Mouse (Mus musculus) right cerebral cortex, postnatal 4 days (tissue): Measurements from ENCODE around the gene Rcan2.
A peak's percentile ranks its signal among the peaks of the same experiment; 100 is the strongest.
"Not testable (repeated sequence)": the region's sequence is repeated elsewhere in the genome, so short reads cannot be mapped to it uniquely, and the experiment has no call there.

Source experiments
- DNase-seq: peaks from one replicate; pipeline ENCODE4 v3.0.0-alpha.2; 2022

The Rcan2 gene

DNA sequence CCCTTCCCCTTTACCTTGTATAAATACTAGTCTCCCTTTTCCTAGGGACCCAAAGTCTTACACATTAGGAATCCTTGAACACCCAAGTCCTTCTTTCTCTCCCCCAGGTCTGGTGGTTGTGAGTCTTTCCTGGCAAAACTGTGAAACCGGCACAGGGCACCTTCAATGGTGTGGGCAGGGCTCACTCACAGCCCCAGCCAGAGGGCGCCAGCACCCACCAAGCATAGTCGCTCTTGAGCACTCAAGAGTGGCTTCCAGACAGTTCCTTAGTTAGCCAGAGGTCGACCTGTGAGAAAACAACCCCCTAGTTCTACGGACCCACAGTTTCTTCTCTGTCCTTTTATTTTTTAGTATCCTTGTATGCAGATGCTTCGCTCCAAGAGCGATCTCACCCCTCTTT, at the start of gene Rcan2:
TSS of gene Rcan2 (plus strand) at position 275 of the 400 bp plus-strand sequence.
- DNase-seq = peak; percentile 63

DNA sequence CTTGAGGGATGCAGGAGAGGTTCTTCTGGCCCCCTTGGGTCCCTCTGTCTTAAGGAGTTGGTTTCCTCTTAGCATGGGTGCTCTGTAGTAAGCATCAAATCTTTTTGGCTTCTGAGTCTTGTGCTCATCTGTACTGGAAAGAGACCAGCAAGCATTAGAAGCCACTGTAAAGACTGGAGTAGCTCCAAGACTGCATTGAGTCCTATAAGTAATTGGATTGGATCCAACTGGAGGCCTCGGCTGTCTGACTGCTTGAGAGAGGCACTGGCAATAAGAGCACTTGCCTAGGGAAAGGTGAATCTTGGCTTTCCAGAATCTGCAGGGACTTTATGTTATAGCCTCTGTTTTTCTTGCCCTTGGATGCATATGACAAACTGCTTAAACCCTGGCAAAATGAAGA, 48.3 kb upstream of the Rcan2 start:
- no peak for DNase-seq

DNA sequence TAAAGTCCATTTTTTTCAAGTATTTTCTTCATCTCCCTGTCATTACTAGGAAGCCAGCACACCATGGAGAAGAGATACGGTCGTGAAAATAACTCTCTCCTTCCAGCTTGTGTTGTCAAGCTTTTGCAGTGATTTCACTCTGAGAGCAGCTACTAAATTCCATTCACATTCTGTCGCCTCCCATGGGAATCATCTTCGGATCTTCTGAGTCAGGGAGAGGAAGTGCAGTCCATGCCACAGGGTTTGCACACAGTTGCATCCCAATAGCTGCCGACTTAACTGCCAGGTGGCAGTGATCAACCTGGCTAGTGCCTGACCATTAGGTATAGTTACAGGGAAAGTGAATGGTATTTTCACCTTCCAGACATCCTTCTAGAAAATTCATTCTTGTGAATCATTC, 46.5 kb upstream of the Rcan2 start:
- DNase-seq = no peak

DNA sequence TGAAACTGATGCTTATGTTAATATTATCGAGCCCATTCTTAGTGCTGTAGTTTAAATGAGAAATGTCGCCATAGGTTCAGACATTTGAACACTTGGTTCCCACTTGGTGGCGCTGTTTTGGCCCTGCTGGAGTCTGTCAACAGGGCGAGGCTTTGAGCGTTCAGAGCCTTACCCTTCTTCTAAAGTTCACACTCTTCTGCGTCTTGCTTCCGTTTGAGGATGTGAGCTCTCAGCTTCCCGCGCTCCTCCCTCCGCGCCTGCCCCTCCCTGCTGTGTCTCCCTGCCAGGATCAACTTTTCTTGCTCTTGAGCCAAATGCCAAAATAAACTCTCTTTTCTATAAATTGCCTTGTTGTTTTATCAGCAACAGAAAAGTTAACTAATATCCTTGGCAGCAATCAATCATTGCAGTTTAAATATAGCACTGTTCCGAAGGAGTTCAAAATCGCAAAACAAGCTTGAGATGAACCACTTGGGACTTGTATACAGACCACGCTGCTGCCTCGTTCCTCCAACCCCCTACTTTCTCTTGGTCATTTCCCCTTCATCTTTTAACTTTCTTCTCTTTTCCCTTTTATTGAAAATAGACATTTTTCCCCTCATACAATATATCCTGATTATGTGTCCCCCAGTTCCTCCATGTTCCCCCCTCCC, 42.4 kb upstream of the Rcan2 start:
- DNase-seq = no peak

DNA sequence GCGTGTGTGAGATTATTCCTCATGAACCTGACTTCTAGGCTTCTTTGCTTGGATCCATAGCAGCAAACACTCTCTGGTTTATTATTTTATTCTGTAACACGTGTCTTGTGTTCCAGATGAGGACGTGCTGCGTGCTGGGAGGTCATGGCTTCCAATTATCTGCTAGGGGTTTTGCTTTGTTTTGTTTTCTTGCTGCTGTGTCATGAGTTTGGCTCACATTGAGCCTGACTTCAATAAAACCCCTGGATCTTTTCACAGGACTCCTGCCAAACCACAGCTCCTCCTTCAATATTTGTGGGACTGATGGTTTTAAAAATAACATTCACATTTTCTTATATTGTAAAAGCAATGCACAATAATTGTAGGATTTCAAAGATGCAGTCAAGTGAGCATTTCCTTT, 16.6 kb upstream of the Rcan2 start:
- no peak for DNase-seq

DNA sequence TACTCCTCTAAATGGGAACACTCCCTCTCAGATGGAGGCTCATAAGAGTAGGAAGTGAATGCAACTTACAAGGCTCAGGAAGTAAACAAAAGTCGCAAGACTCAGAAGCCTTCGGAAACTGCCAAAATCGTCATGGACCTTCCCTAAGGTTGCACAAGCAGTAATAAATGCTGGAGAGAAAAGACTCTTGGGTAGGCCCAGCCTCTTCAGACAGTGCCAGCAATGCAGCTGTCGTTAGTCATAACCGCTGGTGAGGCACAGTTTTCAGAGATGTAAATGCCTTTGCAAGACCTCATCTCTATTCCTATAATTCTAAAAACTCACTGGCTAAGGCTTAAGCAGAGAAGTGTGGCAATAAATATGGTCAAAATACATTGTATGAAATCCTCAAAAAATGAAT, 12.9 kb upstream of the Rcan2 start:
- no peak for DNase-seq

DNA sequence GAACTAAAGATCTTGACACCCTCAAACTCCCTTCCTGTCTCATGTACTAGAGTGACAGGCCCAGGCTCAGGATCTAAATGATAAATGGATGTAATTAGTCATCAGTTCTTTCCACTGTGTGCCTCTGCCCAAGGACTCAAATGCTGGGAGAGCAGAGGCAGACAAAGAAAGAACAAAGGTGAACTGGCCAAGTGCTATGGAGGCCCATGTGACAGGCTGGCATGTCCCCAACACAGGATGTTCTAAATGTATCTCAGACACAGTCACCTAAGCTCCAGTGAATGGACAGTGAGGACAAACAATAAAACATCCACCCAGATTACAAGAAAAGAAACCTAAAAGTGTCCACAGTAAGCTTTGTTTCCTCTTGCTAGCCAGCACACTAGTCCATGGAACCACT, 11.8 kb upstream of the Rcan2 start:
- no peak for DNase-seq

DNA sequence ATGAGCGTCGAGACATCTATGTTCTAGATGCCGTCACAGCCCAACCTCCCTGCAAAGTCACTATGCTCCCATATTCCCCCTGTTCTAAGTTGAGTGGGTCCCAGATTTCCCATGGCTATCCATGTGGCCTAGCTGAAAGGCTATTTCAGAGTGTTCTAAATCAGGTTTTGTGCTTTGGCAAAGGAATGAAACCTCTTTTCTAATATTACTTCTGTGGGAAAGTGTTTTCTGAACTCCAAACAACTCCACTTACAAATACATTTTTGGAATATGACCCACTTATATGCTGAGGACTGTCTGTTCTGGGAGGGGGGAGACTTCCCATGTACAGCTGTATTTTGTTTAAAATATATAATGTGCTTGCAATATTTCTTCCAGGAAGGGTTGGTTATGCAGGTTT, 9.4 kb upstream of the Rcan2 start:
- DNase-seq = no peak

DNA sequence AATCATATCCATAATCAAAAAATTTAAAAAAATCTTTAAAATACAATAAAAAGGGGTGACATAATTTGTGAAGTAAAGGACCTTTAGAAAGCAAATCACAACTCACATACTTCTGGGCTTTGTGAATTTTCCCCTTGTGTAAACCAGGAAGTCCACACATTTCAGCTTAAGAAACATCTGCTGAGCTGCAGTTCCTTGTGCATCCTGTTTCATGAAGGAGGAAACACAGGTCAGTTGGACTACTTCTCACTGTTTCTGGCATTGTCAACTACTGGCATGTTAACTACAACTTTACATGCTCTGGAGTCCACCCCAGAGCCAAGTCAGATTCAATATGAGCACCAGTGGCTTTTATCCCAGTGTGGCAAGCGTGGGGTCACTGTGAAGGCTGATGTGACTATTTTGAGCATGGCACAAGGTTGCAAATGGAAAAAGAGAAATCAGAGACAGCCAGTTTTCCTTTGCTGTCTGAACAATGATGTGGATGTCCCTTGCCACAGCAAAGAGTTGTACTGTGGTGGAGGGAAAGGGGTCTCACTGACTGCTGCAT, 6.3 kb upstream of the Rcan2 start:
- DNase-seq = no peak

DNA sequence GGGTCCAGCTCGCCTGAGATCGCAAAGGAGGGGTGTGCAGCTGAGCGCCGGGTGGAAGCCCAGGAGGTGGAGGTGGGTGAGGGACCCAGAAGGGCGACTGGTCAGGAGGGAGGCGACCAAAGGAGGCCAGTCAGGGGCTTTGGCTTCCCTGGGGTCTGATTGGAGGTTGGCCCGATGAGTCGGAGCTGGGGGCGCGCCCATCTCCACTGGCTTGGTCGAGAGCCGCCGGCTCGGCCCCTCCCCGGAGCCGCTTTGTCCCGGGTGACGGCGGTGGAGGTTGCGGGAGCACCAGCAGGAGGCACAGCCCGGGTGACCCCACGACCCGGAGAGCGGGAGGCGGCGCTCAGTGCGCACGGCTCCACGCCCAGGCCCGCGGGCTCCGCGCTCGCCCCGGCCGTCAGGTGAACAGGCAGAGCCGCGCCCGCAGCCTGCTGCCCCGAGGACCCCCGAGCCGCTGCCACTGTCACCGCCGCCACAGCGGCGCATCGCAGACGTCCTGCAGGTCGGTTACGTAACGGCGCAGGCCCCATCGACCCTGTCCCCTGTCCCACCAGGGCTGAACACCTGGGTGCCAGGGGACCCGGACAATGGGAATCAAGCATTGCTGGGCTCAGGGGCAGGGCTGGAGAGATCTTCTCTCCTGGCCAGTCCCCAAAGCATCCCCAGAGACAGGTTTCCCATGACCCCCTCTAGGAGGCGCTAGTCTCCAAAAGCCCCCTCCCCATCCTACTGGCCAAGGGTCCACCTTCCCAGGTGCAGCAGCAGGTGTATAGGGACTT, 633 bp downstream of the Rcan2 start:
- DNase-seq = peak; percentile 59

DNA sequence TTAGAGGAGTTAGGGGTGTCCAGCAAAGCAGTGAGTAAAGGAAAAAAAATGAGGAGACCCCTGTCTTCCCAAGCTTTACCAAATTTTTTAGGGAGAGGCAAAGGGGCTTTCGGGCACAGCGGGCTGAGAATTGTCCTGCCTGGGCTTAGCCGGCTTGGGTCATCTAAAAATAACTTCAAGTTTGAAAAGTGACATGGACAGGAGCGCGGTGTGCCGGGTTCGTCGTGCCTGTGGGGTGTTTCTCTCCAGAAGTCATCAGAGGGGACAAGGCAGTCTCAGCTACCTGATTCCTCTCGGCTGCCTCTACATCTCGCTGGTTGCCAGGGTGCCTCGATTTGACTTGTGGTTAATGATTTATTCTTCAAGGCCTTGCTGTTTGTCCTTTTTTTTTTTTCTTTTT, 1.3 kb downstream of the Rcan2 start:
- DNase-seq = no peak

DNA sequence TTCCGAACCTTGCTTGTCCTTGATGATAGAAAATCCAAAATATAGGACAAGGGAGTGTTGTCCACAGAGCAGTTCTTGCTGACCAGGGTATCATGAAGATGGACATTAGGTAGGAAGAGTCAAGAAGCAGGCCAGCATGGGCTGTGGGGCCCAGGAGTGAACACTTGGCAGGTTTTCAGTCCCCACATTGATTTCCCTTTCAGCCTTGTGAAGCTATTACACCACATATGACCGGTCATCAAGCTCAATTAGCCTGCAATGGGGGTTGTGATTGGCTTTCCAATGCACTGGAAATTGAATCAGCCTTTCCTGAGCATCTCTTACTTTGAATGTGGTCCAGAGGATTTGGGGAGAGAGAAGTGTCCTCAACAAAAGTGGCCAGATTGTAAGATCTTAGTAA, 2.0 kb downstream of the Rcan2 start:
- no peak for DNase-seq

DNA sequence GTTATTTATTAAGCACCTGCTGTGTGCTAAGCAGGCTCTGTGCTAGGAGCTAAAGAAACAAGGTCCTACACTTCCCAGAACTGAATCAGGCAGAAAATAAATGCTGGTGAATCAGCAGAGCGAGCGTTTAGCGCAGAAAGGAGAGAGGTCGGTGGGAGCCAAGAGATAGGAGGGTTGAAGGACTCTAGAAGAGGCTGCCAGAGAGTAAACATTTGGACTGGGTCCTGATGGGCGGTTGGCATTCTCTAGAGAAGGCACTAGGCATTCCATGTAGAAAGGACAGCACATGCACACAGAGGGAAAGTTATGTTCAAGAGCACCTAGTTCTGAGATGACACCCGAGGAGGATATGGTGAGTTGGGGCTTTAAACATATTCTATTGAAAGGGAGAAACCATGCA, 2.6 kb downstream of the Rcan2 start:
- no peak for DNase-seq

DNA sequence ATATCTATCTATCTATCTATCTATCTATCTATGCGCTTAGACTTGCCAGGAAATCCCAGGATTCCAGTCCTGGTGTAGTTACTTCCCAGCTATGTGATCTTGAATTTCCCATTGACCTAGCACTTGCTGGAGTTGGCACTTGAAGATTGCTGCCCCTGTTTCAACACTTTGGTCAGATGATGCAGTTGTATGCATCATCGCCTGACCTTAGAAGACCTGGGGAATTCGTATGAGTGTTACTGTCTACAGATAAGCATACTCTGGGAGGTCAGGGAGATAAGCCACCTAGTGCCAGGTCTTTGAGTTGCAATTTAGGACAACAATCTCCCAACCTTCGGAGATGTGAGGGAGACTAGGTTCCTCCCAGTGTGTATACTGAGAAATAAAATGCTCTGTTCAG, 5.7 kb downstream of the Rcan2 start:
- no peak for DNase-seq

DNA sequence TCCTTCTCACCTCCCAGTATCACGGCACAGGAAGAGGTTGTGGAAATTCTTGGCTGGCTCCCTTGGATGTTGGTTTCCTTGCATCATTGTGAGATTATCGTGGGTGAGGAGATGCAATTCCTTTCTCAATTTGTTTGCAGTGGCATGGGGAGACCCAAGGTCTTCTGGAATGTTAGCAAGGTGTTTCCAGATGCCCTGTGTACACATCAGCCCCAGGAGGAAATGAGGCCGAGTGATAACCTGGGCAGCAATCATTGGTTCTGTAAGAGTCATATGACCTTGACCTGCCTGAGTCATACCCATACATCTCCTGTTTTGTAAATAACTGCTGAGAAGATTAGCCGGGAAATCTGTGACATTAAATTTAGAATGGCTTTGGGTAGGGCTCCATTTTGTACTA, 10.3 kb downstream of the Rcan2 start:
- DNase-seq = no peak

DNA sequence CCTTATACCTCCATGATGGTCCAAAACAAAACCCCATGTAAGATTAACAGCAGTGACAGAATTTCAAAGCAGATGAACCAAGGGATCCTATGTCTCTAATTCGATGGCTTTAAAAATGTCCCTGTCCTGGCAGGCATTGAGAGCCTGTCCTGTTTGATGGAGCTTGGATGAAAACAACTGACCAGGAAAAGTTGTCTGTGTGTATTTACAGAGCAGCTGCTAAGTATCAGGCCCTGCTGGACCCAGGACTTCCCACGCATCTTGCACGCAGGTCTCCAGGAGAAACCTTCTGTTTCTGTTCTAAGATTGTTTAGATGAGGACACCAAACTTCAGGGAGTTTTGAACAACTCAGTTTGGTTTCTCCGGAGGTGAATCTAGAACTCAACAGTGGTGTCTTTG, 14.2 kb downstream of the Rcan2 start:
- no peak for DNase-seq

DNA sequence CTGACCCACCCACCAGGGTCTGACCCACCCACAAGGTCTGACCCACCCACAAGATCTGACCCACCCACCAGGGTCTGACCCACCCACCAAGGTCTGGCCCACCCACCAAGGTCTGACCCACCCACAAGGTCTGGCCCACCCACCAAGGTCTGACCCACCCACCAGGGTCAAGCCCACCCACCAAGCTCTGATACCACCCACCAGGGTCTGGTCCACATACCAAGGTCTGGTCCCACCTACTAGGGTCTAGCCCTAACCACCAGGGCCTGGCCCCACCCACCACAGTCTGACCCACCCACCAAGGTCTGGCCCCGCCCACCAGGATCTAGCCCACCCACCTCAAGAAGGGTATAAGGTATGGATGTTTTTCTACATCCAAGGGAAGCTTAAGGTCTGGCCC, 15.3 kb downstream of the Rcan2 start:
- no peak for DNase-seq

DNA sequence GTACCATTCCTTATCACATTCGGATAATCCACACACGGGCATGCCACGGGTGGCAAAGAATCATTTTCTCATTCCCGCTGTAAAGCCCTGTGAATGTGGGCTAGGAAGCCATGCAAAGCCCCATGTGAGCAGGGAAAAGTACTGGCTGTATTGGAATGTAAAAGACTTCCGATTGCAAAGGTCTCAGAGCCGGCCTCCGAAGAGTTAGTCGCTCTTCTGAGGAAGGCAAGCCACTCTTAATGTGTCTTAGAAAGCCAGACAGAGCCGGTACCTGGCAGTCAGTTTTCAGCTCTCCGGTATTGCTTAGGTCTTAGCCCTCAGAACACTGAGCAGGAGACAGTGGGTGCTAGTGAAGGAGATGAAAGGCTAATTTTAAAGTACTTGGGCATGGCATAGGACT, 16.0 kb downstream of the Rcan2 start:
- no peak for DNase-seq

DNA sequence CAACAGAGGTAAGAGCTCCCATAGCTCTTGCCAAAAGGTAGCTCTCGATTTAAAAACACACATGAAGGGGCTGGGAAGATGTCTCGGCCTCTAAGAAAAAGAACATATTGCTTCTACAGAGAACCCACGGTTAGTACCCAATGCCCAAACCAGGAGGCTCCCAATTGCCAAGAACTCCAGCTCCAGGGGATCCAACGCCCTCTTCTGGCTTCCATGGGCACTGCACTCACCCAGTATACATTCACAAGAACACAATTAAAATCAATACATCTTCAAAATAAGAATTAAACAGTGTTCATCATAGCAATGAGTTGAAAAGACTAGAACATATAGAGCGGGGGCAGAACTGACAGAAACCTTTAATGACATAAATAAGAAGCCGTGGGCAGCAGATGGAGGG, 17.2 kb downstream of the Rcan2 start:
- no peak for DNase-seq

DNA sequence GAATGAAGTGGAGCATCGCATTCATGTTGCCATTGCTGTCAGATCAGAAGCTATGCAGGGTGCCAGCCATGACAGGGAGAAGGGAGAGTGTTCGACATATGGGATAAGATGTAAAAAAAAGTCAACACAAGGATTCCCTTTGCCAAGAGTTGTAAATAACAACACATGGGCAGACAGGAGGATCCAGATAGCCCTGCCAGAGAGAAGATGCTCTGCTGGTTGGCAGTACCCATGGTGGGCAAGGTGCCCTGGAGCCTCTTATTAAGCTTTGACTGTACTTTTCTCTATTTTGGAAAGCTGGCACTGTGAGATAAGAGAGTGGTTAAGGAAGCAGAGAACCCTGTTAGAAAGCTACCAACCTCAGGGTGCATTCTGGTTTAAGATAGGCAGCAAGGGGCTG, 19.8 kb downstream of the Rcan2 start:
- peak; percentile 76 for DNase-seq

DNA sequence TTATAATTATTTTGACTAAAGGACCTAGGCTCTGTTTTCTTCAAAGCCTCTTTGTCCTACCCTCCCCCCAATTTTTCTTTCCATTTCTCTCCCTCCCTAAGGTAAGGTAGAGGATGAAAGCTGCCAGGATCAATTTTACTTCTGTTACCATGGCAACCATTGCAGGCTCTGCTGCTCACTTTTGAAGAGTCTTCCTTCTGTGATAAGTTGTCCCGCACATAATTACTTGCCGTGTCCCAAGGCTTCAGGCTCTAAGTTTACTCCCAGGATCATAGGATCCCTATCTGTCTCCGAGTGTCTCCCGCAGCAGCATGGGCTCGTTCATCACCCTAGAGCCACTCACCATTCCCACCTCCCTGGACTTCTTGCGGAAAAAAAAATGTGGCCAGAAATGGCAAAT, 21.1 kb downstream of the Rcan2 start:
- DNase-seq = no peak

DNA sequence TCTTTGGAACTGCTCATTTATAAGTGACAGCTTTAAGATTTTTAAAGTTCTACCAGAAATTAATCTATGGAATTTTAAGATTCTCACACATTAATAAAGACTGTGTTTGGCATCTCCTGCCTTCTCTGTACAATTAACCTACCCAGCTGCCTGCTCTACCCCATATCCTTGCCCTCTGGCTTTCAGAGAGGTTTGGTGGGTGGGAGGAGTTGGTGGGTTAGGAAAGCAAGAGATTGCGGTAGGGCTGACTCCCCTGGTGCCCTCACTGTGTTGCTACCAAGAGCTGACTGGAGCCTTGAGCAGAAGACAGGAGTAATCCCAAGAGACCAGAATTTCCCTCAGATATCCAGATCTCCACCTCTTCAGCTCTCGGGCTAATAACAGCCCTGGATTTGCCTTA, 21.5 kb downstream of the Rcan2 start:
- DNase-seq = no peak

DNA sequence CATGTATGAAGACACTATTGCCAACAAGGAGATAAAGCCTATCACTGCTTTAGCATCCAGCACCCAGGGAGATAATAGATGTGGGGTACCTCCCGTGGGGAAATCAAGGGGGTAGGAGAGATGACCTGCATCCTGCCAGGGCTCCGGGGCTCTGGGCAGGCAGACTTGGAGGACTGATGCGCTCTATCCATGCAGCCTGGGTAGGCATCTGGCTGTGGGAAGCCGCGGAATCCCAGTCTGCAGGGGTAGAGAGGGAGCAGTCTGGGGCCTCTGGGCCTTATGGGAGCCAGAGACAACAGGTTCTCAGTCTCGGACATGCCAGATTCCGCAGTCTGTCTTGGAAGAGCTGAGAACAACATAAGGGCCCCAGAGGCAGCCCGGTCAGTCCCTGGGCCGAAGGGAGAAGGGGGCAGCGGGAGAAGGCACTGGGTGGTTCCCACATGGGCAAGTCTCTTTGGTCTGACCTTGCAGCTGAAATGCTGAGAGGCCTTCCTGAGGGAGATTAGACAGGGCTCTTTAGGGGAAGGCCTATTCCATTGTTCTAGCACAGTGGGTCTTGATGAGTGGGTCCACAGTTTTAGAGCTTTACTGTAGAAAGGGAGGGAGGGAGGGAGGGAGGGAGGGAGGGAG, 23.7 kb downstream of the Rcan2 start:
- no peak for DNase-seq

DNA sequence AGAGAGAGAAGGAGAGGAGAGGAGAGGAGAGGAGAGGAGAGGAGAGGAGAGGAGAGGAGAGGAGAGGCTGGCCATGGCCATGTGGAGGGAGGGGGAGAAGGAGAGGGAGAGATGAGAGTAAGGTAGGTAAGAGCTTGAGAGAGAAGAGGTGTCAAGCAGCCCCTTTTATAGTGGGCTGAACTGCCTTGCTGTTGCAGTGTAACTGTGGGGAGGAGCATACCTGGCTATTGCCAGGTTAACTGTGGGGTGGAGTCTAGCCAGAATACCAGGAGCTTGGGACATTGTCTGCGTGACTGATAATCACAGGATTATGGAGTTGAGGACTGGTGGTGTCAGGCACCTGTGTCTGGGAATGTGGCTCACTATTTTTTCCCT, 24.2 kb downstream of the Rcan2 start:
- not testable (repeated sequence) for DNase-seq
